Mouse (Mus musculus) stomach, postnatal 0 days (tissue): Measurements from ENCODE around the gene Rad54l.

Experiments
- CTCF ChIP-seq: IDR thresholded peaks from 2 replicates; pipeline ENCODE4 v1.5.1; 2016; ENCODE audit warnings: antibody characterized with exemption, low read depth, mild to moderate bottlenecking, moderate library complexity
- EP300 ChIP-seq: optimal IDR thresholded peaks from 2 replicates; pipeline ENCODE3; 2016; ENCODE audit warnings: antibody characterized with exemption

DNA sequence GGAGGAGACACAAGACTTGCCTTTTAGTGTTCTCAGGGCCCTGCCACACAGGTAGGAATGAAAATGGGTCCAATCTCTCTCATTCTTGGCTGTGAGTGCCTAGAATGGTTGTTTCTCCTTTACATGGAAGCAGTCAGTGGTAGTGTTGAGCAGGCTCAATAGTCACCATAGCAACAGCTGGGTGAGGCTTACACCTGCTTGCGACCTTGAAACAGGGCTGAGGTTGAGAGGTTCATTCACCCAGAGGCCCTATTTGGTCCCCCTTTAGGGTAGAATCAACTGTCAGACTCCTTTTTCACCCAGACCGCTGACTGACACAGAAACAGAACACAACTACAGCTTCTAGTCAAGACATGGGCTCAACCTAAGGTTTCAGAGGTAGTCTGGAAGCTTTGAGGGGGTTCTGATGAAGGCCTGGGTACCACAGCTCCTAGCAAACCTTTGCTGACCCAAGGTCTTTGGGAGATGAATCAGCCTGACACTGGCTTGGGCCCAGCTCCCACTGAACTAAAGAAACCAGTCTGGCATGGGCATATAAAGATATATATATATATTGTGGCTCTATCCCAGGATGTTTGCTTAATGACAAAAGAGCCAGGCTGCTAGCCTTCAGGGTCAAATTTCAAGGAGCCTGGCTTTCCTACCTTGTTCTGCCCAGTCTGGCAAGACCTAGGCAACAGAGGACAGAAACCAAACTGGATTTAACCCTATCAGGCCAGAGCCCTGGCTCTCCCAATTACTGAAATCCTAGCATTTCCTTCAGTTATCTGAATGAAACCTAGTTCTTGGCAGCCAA lies 41.5 kb upstream of the Rad54l start:
- TF ChIP-seq CTCF (no peak), EP300 (no peak)
